Mouse (Mus musculus) bone marrow macrophage, adult 2 months (primary cell): ENCODE data around the gene Rbp1.

Experiments
- CTCF ChIP-seq: IDR thresholded peaks from 2 replicates; pipeline ENCODE4 v1.5.1; 2012; ENCODE audit warnings: low read depth, mild to moderate bottlenecking, low read length, moderate library complexity
- POLR2A ChIP-seq: IDR thresholded peaks from 2 replicates; pipeline ENCODE4 v1.6.1; 2012; ENCODE audit warnings: mild to moderate bottlenecking, low read depth, low read length, borderline replicate concordance

- TF ChIP-seq CTCF = no peak
- no peak for TF ChIP-seq POLR2A
Measured at GRCm38 (mm10) chr9:98421903-98422302, 858 bp upstream of the Rbp1 start.
